Mouse (Mus musculus): ENCODE data around the gene Ppp3ca. TPM values are rescaled to one million over a fixed set of nuclear protein-coding genes. Genes with fewer than 3 reads are reported as not detected.

Gene Ppp3ca
- polyA plus RNA-seq, 1 experiment from 2014 or later = 190 TPM

GRCm38 (mm10) chr3:136752126-136752716, 82.3 kb downstream of the Ppp3ca start:
- Histone ChIP-seq H3K9me3 (replicated peaks) (no peaks in the 10 kb centered on the region), H3K36me3 (no peaks in the 10 kb centered on the region), H3K4me3 (replicated peaks) (no peak overlapping the region), H3K27ac (replicated peaks) (no peak overlapping the region), H3K27me3 (replicated peaks) (no peaks in the 10 kb centered on the region), H3K9ac (replicated peaks) (no peak overlapping the region), H3K4me2 (no peak overlapping the region), H3K4me1 (peaks cover 40% of the 10 kb centered on the region)
- WGBS = 16% methylated on average over 5 of the region's 5 CpGs
- ATAC-seq (ENCODE audit: low FRiP score) = no peak

GRCm38 (mm10) chr3:136756137-136756536, 86.2 kb downstream of the Ppp3ca start:
- no peak overlapping the region for H3K4me3 ChIP-seq (replicated peaks)
- no peak for ATAC-seq (ENCODE audit: low FRiP score)
- no peaks in the 10 kb centered on the region for H3K27me3 ChIP-seq (replicated peaks)
- no peaks in the 10 kb centered on the region for H3K9me3 ChIP-seq (replicated peaks)
- no peak overlapping the region for H3K4me2 ChIP-seq
- H3K9ac ChIP-seq (replicated peaks) = no peak overlapping the region
- H3K27ac ChIP-seq (replicated peaks) = no peak overlapping the region
- H3K4me1 ChIP-seq = peaks cover 39% of the 10 kb centered on the region
- no peaks in the 10 kb centered on the region for H3K36me3 ChIP-seq
- WGBS = 93% methylated on average over 6 of the region's 6 CpGs

- ATAC-seq (ENCODE audit: low FRiP score) = no peak
- no peaks in the 10 kb centered on the region for H3K27me3 ChIP-seq (replicated peaks)
- H3K4me2 ChIP-seq = no peak overlapping the region
- H3K4me3 ChIP-seq (replicated peaks) = no peak overlapping the region
- H3K36me3 ChIP-seq = no peaks in the 10 kb centered on the region
- WGBS = 95% methylated on average over 12 of the region's 12 CpGs
- H3K9ac ChIP-seq (replicated peaks) = no peak overlapping the region
- H3K4me1 ChIP-seq = peaks cover 33% of the 10 kb centered on the region
- H3K27ac ChIP-seq (replicated peaks) = no peak overlapping the region
- no peaks in the 10 kb centered on the region for H3K9me3 ChIP-seq (replicated peaks)
Observed at GRCm38 (mm10) chr3:136759446-136759845, 89.5 kb downstream of the Ppp3ca start.

GRCm38 (mm10) chr3:136761292-136761978, 91.5 kb downstream of the Ppp3ca start:
- WGBS = 77% methylated on average over 7 of the region's 7 CpGs
- H3K27me3 ChIP-seq (replicated peaks) = no peaks in the 10 kb centered on the region
- H3K4me1 ChIP-seq = peaks cover 38% of the 10 kb centered on the region

GRCm38 (mm10) chr3:136761979-136762341, 92.0 kb downstream of the Ppp3ca start:
- H3K27ac ChIP-seq (replicated peaks) = no peak overlapping the region
- WGBS = 91% methylated on average over 1 of the region's 1 CpGs
- peaks cover 41% of the 10 kb centered on the region for H3K4me1 ChIP-seq
- H3K4me3 ChIP-seq (replicated peaks) = no peak overlapping the region
- no peak overlapping the region for H3K4me2 ChIP-seq
- H3K36me3 ChIP-seq = no peaks in the 10 kb centered on the region
- ATAC-seq (ENCODE audit: low FRiP score) = no peak
- H3K9me3 ChIP-seq (replicated peaks) = no peaks in the 10 kb centered on the region
- no peaks in the 10 kb centered on the region for H3K27me3 ChIP-seq (replicated peaks)
- H3K9ac ChIP-seq (replicated peaks) = no peak overlapping the region

More at GRCm38 (mm10) chr3:136761292-136761978, 91.5 kb downstream of the Ppp3ca start:
- Histone ChIP-seq H3K4me3 (replicated peaks) (no peak overlapping the region), H3K9ac (replicated peaks) (no peak overlapping the region), H3K27ac (replicated peaks) (no peak overlapping the region), H3K36me3 (no peaks in the 10 kb centered on the region), H3K4me2 (no peak overlapping the region), H3K9me3 (replicated peaks) (no peaks in the 10 kb centered on the region)
- no peak for ATAC-seq (ENCODE audit: low FRiP score)

GRCm38 (mm10) chr3:136763717-136764270, 93.9 kb downstream of the Ppp3ca start:
- no peak for ATAC-seq (ENCODE audit: low FRiP score)

GRCm38 (mm10) chr3:136765569-136765968, 95.6 kb downstream of the Ppp3ca start:
- no peak for ATAC-seq (ENCODE audit: low FRiP score)
- H3K9me3 ChIP-seq (replicated peaks) = no peaks in the 10 kb centered on the region
- 51% methylated on average over 2 of the region's 2 CpGs for WGBS
- H3K9ac ChIP-seq (replicated peaks) = no peak overlapping the region
- no peaks in the 10 kb centered on the region for H3K36me3 ChIP-seq
- peaks cover 31% of the 10 kb centered on the region for H3K4me1 ChIP-seq
- H3K27me3 ChIP-seq (replicated peaks) = no peaks in the 10 kb centered on the region
- no peak overlapping the region for H3K27ac ChIP-seq (replicated peaks)
- no peak overlapping the region for H3K4me2 ChIP-seq
- H3K4me3 ChIP-seq (replicated peaks) = no peak overlapping the region

More at GRCm38 (mm10) chr3:136763717-136764270, 93.9 kb downstream of the Ppp3ca start:
- WGBS = 60% methylated on average over 5 of the region's 5 CpGs
- no peak overlapping the region for H3K4me3 ChIP-seq (replicated peaks)
- H3K36me3 ChIP-seq = no peaks in the 10 kb centered on the region
- no peak overlapping the region for H3K27ac ChIP-seq (replicated peaks)
- H3K9ac ChIP-seq (replicated peaks) = no peak overlapping the region
- H3K4me2 ChIP-seq = no peak overlapping the region
- peaks cover 39% of the 10 kb centered on the region for H3K4me1 ChIP-seq
- no peaks in the 10 kb centered on the region for H3K27me3 ChIP-seq (replicated peaks)
- H3K9me3 ChIP-seq (replicated peaks) = no peaks in the 10 kb centered on the region

GRCm38 (mm10) chr3:136768775-136769485, 99.0 kb downstream of the Ppp3ca start:
- Histone ChIP-seq H3K4me2 (no peak overlapping the region), H3K4me1 (peaks cover 22% of the 10 kb centered on the region), H3K9ac (replicated peaks) (no peak overlapping the region), H3K27ac (replicated peaks) (no peak overlapping the region), H3K36me3 (no peaks in the 10 kb centered on the region), H3K27me3 (replicated peaks) (no peaks in the 10 kb centered on the region), H3K9me3 (replicated peaks) (no peaks in the 10 kb centered on the region), H3K4me3 (replicated peaks) (no peak overlapping the region)
- 89% methylated on average over 5 of the region's 5 CpGs for WGBS
- no peak for ATAC-seq (ENCODE audit: low FRiP score)

- H3K9me3 ChIP-seq (replicated peaks) = no peaks in the 10 kb centered on the region
- no peak overlapping the region for H3K4me2 ChIP-seq
- no peak for ATAC-seq (ENCODE audit: low FRiP score)
- H3K4me3 ChIP-seq (replicated peaks) = no peak overlapping the region
- H3K36me3 ChIP-seq = no peaks in the 10 kb centered on the region
- no peaks in the 10 kb centered on the region for H3K27me3 ChIP-seq (replicated peaks)
- WGBS = 87% methylated on average over 1 of the region's 1 CpGs
- no peak overlapping the region for H3K9ac ChIP-seq (replicated peaks)
- no peak overlapping the region for H3K27ac ChIP-seq (replicated peaks)
- peaks cover 18% of the 10 kb centered on the region for H3K4me1 ChIP-seq
Observed at GRCm38 (mm10) chr3:136769486-136769882, 99.6 kb downstream of the Ppp3ca start.

- Histone ChIP-seq H3K9me3 (replicated peaks) (no peaks in the 10 kb centered on the region), H3K9ac (replicated peaks) (no peak overlapping the region)
- WGBS = 90% methylated on average over 5 of the region's 5 CpGs
Observed at GRCm38 (mm10) chr3:136771700-136772099, 101.8 kb downstream of the Ppp3ca start.

GRCm38 (mm10) chr3:136773217-136773616, 103.3 kb downstream of the Ppp3ca start:
- WGBS = 84% methylated on average over 4 of the region's 4 CpGs
- Histone ChIP-seq H3K36me3 (no peaks in the 10 kb centered on the region), H3K9ac (replicated peaks) (no peak overlapping the region)

More at GRCm38 (mm10) chr3:136771700-136772099, 101.8 kb downstream of the Ppp3ca start:
- Histone ChIP-seq H3K4me2 (no peak overlapping the region), H3K4me1 (peaks cover under 1% of the 10 kb centered on the region), H3K4me3 (replicated peaks) (no peak overlapping the region), H3K36me3 (no peaks in the 10 kb centered on the region), H3K27me3 (replicated peaks) (no peaks in the 10 kb centered on the region), H3K27ac (replicated peaks) (no peak overlapping the region)
- no peak for ATAC-seq (ENCODE audit: low FRiP score)

More at GRCm38 (mm10) chr3:136773217-136773616, 103.3 kb downstream of the Ppp3ca start:
- no peak for ATAC-seq (ENCODE audit: low FRiP score)
- H3K9me3 ChIP-seq (replicated peaks) = no peaks in the 10 kb centered on the region
- no peaks in the 10 kb centered on the region for H3K27me3 ChIP-seq (replicated peaks)
- H3K4me3 ChIP-seq (replicated peaks) = no peak overlapping the region
- no peak overlapping the region for H3K4me2 ChIP-seq
- peaks cover 9% of the 10 kb centered on the region; the same call in 1 of the 2 replicates for H3K4me1 ChIP-seq
- no peak overlapping the region for H3K27ac ChIP-seq (replicated peaks)
